Mouse (Mus musculus) heart, postnatal 25 days (tissue): ENCODE data around the gene 2310079G19Rik. TPM values are rescaled to one million over a fixed set of nuclear protein-coding genes. Genes with fewer than 3 reads are reported as not detected.

ENCODE experiments used
- DNase-seq: peaks from one replicate; pipeline ENCODE4 v3.0.0; 2022; ENCODE audit warnings: low spot score
- intact Hi-C: fragments of 180-260 bp; cut with DNase I; formaldehyde crosslinking; loops from one replicate; pipeline ENCODE4 v1.15.1; 2025
- total RNA-seq, 2 experiments: library from RNA; stranded (reverse); gene quantifications; 2 replicates each; pipeline ENCODE4 v1.2.3; 2021

2310079G19Rik gene
- not detected for total RNA-seq

GRCm38 (mm10) chr16:88627566-88627965 is at the start of gene 2310079G19Rik:
Gene 2310079G19Rik (minus strand): TSS chr16:88627666.
- no peak for DNase-seq
- intact Hi-C loops = no loop called here

- intact Hi-C loops = no loop called here
- no peak for DNase-seq
These were observed 44.1 kb upstream of the 2310079G19Rik start, which contains the start of gene Krtap27-1 for GRCm38 (mm10) chr16:88671571-88671970. Gene Krtap27-1 (minus strand): TSS chr16:88671671.

DNA sequence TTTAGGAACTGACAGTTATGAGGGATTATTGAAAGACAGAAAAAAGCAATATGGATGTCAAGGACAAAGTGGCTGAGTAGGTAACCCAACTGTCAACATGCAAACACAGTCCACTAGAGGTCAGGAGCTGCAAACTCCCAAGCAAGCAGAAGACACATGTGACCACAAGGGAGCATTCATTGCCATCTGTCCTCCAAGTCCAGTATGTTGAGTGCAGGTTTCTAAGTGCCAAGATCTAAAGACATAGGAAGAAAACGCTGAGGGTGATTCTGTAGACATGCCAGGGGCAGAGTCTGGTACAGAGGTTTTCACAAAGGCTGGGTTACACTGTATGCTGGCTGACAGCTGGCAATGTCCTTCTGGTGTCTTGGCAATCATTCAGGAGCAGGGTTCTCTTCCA is 30.0 kb upstream of the 2310079G19Rik start:
- DNase-seq = no peak
- intact Hi-C loops = no loop called here

DNA sequence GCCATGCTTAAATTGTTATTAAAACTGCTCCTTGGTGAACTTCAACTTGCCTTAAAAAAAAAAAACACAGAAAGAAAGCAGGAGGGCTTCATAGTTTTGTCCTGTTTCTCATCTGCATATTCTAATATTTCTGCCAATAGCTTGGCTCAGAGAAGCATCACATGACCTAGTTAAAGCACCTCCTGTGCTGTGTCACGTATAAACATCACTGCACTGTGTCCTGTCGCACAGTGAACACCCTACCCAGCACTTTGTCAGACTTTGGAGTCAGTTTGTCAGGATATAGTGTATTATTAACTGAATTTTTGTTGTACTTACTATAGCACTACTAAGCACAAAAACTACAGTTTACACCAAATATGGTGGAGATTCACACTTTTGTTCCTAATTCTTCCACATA is 24.5 kb upstream of the 2310079G19Rik start:
- intact Hi-C loops = no loop called here
- DNase-seq = no peak

DNA sequence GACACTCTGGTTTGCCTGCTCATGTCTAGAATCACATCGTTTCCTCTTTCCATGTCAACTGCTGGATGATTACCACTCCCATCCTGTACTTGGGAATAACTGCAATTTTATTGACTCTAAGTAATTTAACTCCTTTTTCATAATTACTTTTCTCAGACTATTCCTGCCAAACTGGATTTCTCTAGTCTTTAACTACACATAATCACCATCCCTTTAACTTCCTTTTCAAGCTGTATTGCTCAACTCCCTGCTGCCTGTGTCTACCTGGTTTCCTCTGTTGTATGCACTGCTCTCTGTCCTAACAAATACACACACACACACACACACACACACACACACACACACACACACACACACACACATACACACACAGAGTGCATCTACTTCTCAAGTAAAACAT is 23.6 kb upstream of the 2310079G19Rik start:
- intact Hi-C loops = no loop called here
- no peak for DNase-seq

GRCm38 (mm10) chr16:88647358-88647846 is 19.9 kb upstream of the 2310079G19Rik start, which contains the start of gene Krtap26-1:
Gene Krtap26-1 (minus strand): TSS chr16:88647796.
- intact Hi-C loops = no loop called here
- DNase-seq = no peak

DNA sequence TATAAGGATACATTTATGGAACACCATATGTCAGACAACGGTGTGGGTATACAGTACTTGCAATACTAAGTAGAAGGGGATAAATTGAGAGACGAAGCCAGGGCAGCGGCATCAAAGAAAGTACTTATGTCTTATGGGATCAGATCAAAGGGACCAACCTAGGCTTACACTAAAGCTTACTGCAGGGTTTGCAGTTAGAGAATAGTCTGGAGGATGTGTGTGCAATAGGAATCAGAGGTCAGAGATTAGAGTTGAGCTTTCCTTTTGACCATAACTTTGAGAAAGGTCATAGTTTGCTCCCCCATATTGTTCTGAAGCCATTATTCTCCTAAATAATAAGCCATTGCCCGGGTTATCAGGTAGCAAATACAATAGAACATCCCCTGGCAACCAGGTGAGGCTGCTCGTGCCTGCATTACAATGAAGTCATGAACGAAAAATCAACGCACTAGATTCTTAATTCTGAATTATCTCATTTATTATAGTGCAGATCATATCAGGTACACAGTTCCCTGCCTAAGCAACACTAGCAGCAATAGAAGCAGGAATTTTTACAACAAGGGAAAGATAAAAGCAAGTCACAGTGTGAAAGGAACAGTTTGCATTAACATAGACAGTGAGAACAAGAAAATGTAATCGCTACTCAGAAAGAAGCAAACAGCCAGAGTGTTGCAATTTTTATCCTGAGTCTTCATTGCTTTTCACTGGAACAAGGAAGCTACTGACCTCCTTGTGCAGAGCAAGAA is 19.1 kb upstream of the 2310079G19Rik start:
- no peak for DNase-seq
- intact Hi-C loops = no loop called here

DNA sequence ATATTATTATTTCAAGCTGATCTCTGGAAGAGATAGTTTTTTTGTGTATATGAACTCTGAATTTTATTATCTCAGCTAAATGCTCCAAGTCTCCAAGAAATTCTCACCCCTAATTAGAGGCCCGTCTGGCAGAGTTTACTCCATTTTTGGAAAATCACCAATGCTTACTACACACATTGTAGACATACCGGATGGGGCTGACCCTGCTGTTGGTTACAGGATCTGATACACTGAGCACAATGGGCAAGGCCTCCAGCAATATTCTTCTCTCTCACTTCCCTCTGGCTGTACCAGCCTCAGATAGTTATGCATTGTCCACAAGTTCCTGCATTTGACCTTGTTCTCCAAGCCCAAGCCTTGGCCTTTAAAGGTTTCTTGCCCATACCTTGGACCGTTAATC is 12.6 kb upstream of the 2310079G19Rik start:
- intact Hi-C loops = no loop called here
- DNase-seq = no peak

GRCm38 (mm10) chr16:88635142-88635541 is 7.7 kb upstream of the 2310079G19Rik start:
- no peak for DNase-seq
- intact Hi-C loops = no loop called here

DNA sequence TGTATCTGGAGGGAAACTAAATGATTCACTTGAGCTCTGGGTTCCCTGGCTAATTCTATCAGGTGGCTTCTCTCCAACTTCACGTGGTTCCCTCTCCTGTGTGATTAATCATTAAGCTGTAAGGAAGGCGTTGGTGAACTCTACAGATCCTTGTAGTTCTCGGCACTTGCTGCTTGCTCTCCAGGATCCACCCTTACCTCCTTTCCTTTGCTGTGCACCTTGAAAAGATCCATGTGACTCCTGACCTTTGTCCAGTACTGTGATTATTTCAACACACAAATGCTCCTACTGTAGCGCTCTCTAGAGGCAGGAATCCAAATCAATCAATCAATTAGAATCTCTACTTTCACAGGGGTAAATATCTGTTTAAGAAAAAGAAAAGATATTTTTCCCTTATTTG is 4.0 kb upstream of the 2310079G19Rik start:
- intact Hi-C loops = no loop called here
- no peak for DNase-seq

DNA sequence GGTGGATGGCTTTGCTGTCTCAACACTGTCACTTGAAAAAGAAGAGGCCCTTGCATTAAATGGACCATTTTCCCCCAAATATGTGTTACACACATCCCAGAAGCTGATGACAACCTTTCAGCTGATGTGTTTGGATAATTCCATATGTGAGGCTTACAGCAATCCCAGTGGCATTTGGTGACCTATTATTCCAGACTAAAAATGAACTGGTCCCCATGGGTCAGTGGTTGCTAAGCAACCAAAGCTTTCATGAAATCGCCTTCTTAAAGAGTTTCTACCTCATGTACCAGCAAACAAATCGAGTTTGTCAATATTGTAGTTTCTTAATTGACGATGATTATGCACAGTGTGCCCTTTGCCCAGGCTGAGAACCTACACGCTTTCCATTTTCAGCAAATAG is 14.8 kb downstream of the 2310079G19Rik start:
- no peak for DNase-seq
- intact Hi-C loops = no loop called here

DNA sequence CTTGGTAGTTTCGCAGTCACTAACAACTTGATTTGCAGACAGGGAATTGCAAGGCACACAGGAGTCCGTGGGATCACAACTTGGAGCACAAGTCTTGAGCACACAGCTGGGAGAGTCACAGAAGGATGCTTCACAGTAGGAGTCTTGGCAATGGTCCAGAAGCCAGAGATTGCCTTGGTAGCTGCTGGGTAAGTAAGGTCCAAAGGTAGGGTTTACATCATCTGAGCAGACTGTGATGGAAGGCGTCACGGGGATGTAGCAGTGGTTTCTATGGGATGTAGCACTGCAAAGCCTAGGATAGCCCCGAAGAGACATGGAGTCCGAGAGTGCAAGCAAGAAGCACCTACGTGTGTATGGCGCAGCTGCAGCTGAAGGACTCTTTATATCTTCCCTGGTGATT is 15.5 kb downstream of the 2310079G19Rik start, which contains the start of gene Krtap24-1:
Gene Krtap24-1, minus strand, starts transcription at position 358 of the 400 bp plus-strand sequence.
- no peak for DNase-seq
- intact Hi-C loops = no loop called here

DNA sequence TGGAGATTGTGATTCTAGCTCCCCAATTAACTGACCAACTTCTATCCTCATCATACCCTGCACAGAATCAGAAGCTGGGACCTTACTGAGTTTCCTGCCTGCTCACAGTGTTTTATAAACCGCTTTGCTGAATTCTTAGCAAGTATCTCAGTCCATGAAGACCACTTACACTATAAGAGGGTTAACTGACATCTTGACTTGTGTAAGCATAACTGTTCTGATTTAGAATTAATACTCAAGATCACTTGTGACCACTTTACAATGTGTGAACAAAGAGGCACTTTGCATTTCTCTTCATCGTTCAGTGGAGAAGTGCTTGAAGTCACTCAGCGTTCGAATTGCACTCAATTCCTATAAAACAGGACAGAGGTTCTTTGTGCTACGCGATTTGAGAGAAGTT is 22.9 kb downstream of the 2310079G19Rik start:
- DNase-seq = no peak
- intact Hi-C loops = no loop called here

- intact Hi-C loops = no loop called here
- no peak for DNase-seq
These were observed 25.0 kb downstream of the 2310079G19Rik start for GRCm38 (mm10) chr16:88602464-88602863.

- no peak for DNase-seq
- intact Hi-C loops = no loop called here
These were observed 27.2 kb downstream of the 2310079G19Rik start for GRCm38 (mm10) chr16:88600303-88600702.

DNA sequence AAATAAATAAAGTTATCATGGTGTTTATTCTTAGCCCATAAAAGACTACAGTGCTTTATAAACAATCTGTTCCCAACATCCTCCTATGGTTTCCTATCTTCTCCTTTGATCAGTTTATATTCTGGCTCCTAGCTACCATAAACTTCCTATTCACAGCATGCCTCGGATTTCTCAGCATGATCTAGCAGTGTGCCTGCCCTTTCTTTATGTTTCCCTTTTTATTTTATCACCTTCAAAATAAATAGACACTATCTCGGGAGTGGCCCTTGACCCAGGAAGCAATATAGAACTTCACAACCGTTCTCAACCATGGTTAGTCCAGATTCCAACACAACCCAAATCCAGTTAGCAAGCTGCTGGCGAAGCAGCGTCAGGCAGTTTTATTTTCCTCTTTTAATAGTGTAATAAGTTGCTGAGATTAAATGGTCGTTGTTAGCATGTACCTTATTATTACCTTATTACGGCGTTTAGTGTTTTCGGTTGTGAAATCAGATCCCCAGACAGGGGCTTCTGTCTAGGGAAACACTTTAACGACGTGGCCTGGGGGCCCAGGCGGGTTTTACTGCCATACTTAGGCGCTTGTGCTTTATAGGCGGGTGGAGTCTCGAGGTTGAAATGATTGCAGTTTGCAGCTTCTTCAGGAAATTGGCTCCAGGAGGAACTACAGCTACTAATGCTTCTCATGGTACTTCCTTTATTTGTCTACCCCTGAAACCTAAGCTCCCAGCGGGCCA is 27.8 kb downstream of the 2310079G19Rik start:
- no peak for DNase-seq
- intact Hi-C loops = no loop called here

GRCm38 (mm10) chr16:88592758-88593157 is 34.7 kb downstream of the 2310079G19Rik start:
- no peak for DNase-seq
- intact Hi-C loops = no loop called here

DNA sequence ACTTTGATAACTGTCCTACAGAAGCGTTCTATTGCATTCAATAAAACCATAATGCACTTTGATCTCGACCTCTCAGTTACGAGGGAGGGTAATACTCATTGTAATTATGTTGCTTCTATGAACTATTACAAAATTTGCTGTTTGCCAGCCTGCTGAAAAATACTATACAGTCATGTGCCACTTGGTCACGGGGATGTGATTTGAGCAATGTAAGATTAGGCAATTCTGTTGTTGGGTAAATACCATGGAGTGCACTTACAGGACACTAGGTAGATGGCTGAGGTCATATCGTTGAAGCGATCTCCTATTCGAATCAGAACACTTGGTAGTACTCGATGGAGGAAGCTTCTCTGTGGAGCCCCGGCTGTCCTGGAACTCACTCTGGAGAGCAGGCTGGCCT is 44.1 kb downstream of the 2310079G19Rik start:
- no peak for DNase-seq
- intact Hi-C loops = no loop called here
